Mouse (Mus musculus) stomach, adult 2 months (tissue): ENCODE measurements around the gene Tent5a. TPM values are rescaled to one million over a fixed set of nuclear protein-coding genes. Genes with fewer than 3 reads are reported as not detected.

Experiments
- polyA plus RNA-seq: library from polyadenylated mRNA; depleted of rRNA; stranded (reverse); fragments of >200 nt; gene quantifications from 2 replicates; pipeline ENCODE4 v1.2.3, GENCODE M21; 2012; rRNA removed

The Tent5a gene
- polyA plus RNA-seq: 3.0 and 3.2 TPM in 2 replicates

DNA sequence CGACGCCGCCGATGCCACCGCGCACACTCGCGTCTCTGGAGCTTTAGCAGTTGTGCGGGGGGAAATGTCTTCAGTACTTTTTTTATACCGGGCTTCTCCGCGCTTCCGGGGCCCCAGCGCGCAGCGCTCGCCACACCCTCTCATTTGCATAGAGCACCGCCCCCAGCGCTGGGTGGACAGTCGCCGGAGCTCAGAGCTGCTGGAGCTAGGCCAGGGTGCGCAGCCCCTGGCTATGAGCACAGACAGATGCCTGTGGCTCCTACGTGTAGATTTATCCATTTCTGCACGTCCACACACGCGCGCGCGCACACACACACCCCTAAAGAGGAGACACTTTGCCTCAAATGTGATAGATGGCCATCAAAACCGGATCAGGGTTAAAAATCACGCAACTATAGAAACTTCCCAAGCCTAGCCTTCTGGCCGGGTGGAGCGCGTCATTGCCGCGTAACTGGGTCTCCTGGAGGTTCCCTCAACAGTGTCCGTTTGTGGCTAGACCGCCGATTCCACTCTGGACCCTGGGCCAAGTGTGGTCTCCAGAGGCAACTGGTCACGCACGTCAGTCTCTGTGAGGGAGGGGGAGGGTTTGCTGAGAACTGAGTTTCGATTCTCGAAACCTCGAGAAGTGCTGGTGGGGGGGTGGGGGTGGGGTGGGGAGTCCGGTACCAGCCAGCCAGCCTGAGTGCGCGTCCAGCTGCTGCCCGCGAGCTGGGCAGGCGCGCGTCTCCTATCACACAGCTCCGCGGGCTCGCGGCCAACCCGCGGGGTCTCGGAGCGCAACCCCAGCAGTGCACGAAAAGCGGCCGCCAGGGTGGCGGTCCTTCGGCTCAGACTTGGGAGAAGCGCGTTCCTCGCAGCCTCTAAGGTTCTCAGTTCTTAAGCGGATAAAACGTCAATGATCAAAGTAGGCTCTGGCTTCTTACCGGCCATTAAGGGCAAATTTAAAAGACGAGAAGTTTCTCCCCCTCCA lies at the start of gene Tent5a:
Gene Tent5a, minus strand, starts transcription at position 107 of the 970 bp plus-strand sequence.

DNA sequence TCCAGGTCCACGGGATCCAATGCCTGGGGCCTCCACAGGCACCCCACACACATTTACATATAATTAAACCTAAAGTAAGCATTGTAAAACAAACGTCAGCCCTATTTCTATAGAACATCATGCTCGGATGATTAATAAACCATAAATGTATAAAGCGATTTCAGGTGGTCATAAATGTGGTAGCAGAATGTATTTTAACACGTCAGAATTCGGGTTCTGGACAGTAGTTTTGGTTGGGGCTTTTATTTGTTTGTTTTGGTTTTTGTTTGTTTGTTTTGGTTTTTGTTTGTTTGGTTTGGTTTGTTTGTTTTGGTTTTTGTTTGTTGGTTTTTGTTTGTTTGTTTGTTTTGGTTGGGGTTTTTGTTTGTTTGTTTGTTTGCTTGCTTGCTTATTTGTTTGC lies 14.7 kb downstream of the Tent5a start, which contains the start of gene Gm11114:
Gene Gm11114, plus strand, starts transcription at position 301 of the 400 bp plus-strand sequence.

Other genes with a start within 250 kb of the Tent5a start
- gene Gm11114, start 14.6 kb downstream of the Tent5a start, polyA plus RNA-seq: not detected in 2 replicates